Mouse (Mus musculus): Measurements from ENCODE around the gene Large2.

Large2 gene

DNA sequence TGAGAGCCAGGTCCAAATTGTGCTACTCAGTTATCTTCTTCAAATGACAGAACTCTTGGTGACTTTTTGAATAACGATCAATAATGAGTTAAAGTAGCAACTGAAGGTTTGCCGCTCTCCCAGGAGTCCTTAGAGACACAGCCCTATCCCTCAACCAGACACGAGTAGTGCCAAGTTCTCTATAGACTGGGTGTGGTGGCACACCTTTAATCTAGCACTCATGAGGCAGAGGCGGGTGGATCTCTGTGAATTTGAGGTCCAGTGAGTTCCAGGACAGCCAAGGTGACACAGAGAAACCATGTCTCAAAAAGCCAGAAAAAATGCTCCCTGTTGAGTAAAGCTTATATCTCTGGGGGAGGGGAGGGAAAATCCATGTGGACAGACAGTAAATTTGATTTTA, 47.1 kb downstream of the Large2 start:
- no peak for DNase-seq (ENCODE audit: low spot score)

DNA sequence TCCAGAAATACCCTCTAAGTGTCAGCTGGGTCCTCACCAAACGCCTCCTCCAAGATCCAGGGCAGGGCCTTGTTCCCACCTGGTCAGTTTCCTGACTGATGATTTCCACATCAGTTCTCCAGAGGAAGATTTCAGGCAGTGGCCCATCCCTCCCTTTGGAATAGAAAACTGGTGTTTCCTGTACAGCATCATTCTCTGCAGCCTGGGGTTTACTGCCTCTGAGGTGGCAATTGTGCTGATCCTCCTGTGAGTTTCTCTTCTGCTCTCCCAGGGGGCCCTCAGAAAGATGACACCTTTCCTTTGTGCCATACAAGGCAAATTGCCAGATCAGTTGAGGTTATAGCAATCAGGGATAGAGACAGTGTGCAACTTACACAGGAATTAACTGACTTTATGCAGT, 48.4 kb downstream of the Large2 start:
- no peak for DNase-seq (ENCODE audit: low spot score)

DNA sequence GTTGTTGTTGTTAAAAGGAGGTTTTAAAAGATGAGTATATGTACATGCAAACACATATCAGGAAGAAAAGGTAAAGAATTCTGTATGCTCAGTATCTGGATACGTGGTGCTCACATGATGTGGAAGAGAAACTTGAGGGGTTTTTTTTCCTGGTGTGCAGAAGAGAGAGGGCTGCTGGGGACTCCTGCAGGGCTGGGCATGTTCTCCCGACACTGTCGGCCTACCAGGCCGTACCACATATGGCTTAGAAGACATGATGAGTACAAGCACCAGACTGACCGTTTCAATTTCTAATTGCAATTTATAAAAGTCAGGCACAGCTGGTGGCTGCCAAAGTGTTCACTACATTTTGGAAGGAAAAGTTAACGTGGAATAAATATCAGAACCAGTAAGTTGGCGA, 49.0 kb downstream of the Large2 start:
- DNase-seq (ENCODE audit: low spot score): no peak

DNA sequence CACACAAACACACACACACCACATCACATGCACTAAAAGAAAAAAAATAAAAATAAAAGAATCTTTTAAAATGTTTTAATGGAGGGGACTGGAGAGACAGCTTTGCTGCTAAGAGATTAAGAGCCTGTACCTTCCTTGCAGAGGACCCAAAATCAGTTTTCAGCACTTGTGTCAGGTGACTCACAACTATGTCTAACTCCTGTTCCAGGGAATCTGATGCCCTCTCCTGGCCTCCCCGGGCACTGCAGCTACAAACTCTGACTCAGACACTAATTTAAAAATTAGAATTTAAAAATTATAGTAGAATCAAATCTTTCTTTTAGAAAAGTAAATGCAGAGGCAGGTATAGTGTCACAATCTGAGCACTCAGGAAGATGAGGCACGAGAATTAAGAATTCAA, 52.0 kb downstream of the Large2 start:
- peak; percentile 33 for DNase-seq (ENCODE audit: low spot score)

DNA sequence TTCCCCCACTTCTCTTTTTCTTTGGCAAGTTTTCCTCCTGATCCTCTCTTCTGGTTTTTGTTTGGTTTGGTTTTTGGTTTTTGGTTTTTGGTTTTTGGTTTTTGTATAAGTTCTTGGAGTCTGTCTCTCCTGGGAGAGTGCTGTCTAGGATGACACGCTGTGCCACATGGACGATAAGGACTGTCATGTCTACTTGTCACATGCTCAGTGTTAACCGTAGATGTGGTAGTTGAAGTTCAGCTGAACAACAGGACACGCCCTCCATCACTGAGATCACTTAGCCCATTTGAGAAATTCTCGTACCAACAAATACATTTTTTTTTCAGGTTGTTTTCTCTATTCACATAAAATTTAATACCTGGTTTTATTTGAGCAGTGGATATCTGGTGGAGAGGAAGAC, 57.4 kb downstream of the Large2 start:
- DNase-seq (ENCODE audit: low spot score): no peak

DNA sequence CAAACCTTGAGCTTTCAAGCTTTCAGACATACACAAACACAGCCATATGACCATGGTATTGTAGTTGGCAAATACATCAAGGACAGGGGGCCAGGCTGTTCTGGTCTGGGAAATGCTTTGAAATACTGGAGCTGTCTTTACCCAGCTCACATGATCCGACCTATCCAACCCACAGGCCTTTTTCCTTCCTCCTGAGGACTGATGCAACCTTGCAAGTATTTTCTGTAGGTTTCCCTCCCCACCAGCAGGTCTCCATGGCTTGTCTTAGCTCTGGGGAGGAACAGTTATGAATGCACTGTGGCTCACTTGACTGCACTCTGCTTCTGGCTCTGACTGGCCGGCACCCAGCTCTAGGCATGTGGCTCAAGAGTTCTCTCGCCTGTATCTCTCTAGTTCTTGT, 58.0 kb downstream of the Large2 start:
- no peak for DNase-seq (ENCODE audit: low spot score)

All from urinary bladder, postnatal 14 days (tissue).